Mouse (Mus musculus) thymus, adult 2 months (tissue): ENCODE measurements at regions not wholly inside any gene's neighbourhood (a gene's known extent, or its start where the extent isn't known, plus 50 kb on each side); places are given as distances from the start of the nearest gene placed in this dataset.

Source experiments
- CTCF ChIP-seq: fragments of 200-500 bp; IDR thresholded peaks from 2 replicates; pipeline ENCODE4 v1.5.1; 2012; ENCODE audit warnings: mild to moderate bottlenecking, control low read depth, low read length, moderate library complexity, borderline replicate concordance; ENCODE audit not compliant: control insufficient read depth, poor library complexity, insufficient read depth; ENCODE audit errors: extremely low read depth
- POLR2A ChIP-seq: fragments of 200-500 bp; IDR thresholded peaks from 2 replicates; pipeline ENCODE4 v1.6.1; 2012; ENCODE audit warnings: mild to moderate bottlenecking, low read length, control low read depth, moderate library complexity; ENCODE audit not compliant: control insufficient read depth, poor library complexity, insufficient read depth; ENCODE audit errors: extremely low read depth

- no peak for TF ChIP-seq CTCF
- no peak for TF ChIP-seq POLR2A
These were observed 360.5 kb upstream of the Slc24a2 start for GRCm38 (mm10) chr4:87590797-87591196.
